Mouse (Mus musculus): ENCODE data around the gene Dock1.

DNA sequence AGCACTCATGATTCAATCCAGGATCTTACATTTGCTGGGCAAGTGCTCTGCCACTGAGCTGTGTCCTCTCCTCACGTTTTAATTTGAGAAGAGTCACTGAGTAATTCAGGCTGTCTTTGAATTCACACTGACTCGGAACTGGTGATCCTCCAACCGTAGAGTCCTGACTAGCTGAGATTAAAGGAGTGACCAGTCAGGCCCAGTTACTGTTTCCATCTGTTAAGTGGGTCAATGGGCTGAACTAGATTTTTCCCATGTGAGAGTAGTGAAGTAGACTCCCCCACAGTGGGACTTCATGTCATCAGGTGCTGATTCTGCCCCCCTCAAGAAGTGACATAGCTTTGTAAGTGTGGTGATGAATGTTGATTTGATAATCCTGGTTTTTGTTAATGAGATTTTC, 49.0 kb downstream of the Dock1 start:
- TF ChIP-seq MAFK (IDR thresholded peaks at IDR 0.05; ENCODE audit: insufficient read depth, low read depth, low read length): no peak
- TF ChIP-seq CHD2 (IDR thresholded peaks at IDR 0.05; ENCODE audit: low read depth, low read length): no peak
- TF ChIP-seq ZNF384 (IDR thresholded peaks at IDR 0.05; ENCODE audit: low read depth, low read length): no peak
- TF ChIP-seq ZC3H11A (IDR thresholded peaks at IDR 0.05; ENCODE audit: borderline replicate concordance, low read depth, low read length): no peak
- no peak for TF ChIP-seq HCFC1 (IDR thresholded peaks at IDR 0.05; ENCODE audit: borderline replicate concordance, insufficient read depth, low read length)

All from ES-E14 (cell line).